Mouse (Mus musculus) MEL (cell line): Measurements from ENCODE around the gene Mitf.

Source experiments
- CTCF ChIP-seq, 3 experiments: IDR thresholded peaks in 2 of 3; conservative IDR thresholded peaks in 1 of 3; 2 replicates each; pipeline ENCODE4 v1.5.1; 2011 to 2012; ENCODE audit warnings: low read length in 3 of 3, low read depth in 2 of 3, mild to moderate bottlenecking in 2 of 3, improper control_type of control experiment in 1 of 3, inconsistent platforms in 1 of 3, mixed read lengths in 1 of 3, moderate library complexity in 1 of 3; ENCODE audit not compliant: control insufficient read depth in 1 of 3, insufficient read depth in 1 of 3, poor library complexity in 1 of 3, severe bottlenecking in 1 of 3
- EP300 ChIP-seq, 2 experiments: IDR thresholded peaks; 2 replicates each; pipeline ENCODE4 v1.6.1; 2011; ENCODE audit warnings: improper control_type of control experiment in 2 of 2, low read length in 2 of 2, low read depth in 1 of 2, mild to moderate bottlenecking in 1 of 2
- HCFC1 ChIP-seq: IDR thresholded peaks from 2 replicates; pipeline ENCODE4 v1.6.1; 2012; ENCODE audit warnings: low read depth, mild to moderate bottlenecking, inconsistent platforms, low read length, improper control_type of control experiment, moderate library complexity
- NRF1 ChIP-seq: IDR thresholded peaks from 2 replicates; pipeline ENCODE4 v1.6.1; 2014; ENCODE audit warnings: low read depth, mild to moderate bottlenecking, inconsistent platforms, low read length, improper control_type of control experiment, moderate library complexity; ENCODE audit not compliant: poor library complexity, insufficient read depth, severe bottlenecking
- POLR2A ChIP-seq, 2 experiments: IDR thresholded peaks; 2 replicates each; pipeline ENCODE4 v1.6.1; 2011 to 2012; ENCODE audit warnings: low read length in 2 of 2, mild to moderate bottlenecking in 2 of 2, control low read depth in 1 of 2, improper control_type of control experiment in 1 of 2, low read depth in 1 of 2, moderate library complexity in 1 of 2; ENCODE audit not compliant: control insufficient read depth in 1 of 2, insufficient read depth in 1 of 2, poor library complexity in 1 of 2
- POLR2AphosphoS2 ChIP-seq: IDR thresholded peaks from 2 replicates; pipeline ENCODE4 v1.6.1; 2011; ENCODE audit warnings: low read length, improper control_type of control experiment
- ZKSCAN1 ChIP-seq: IDR thresholded peaks from 2 replicates; pipeline ENCODE4 v1.6.1; 2012; ENCODE audit warnings: low read depth, mild to moderate bottlenecking, inconsistent platforms, low read length, improper control_type of control experiment, moderate library complexity

- TF ChIP-seq NRF1, result no peak
- no peak for TF ChIP-seq POLR2AphosphoS2
- no peak for TF ChIP-seq ZKSCAN1
- no peak for TF ChIP-seq POLR2A (IDR thresholded peaks at IDR 0.05; ENCODE audit: control insufficient read depth in 1 of 2, insufficient read depth in 1 of 2, low read depth in 1 of 2, low read length in 2 of 2, poor library complexity in 1 of 2)
- no peak for TF ChIP-seq CTCF (IDR thresholded peaks at IDR 0.05 in 2 of 3, conservative IDR thresholded peaks at IDR 0.05 in 1 of 3; ENCODE audit: control insufficient read depth in 1 of 3, insufficient read depth in 1 of 3, low read depth in 2 of 3, low read length in 3 of 3, poor library complexity in 1 of 3, severe bottlenecking in 1 of 3)
- TF ChIP-seq HCFC1, result no peak
- no peak for TF ChIP-seq EP300 (IDR thresholded peaks at IDR 0.05; ENCODE audit: low read depth in 1 of 2, low read length in 2 of 2)
Measured at GRCm38 (mm10) chr6:97950033-97950881, 143.4 kb downstream of the Mitf start.
